Mouse (Mus musculus): ENCODE data around the gene Cldn24. TPM values are rescaled to one million over a fixed set of nuclear protein-coding genes. Genes with fewer than 3 reads are reported as not detected.
"Not testable (repeated sequence)": the region's sequence is repeated elsewhere in the genome, so short reads cannot be mapped to it uniquely, and the experiment has no call there.

Cldn24 gene
- polyA plus RNA-seq, 1 experiment: not detected

DNA sequence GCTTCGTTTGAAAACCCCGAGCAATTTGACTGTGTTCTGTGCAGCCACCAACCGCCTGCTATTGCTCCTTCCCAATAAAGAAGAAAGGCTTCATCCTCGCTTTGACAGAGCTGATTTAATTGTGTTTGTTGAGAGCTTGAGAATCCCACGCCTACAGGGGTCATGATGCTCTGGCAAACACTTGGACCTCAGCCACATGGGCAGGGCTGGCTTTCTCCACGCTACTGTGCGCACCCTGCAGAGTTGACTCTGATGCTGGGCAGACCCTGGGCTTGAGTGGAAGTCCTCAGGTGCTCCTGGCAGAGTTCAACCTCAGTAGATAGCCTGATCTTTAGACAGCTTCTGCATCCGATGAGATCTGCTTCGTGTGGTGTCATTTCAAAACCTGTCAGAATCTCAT, 30.0 kb upstream of the Cldn24 start:
- no peak overlapping the region for H3K27ac ChIP-seq (ENCODE audit: insufficient read depth, low read length)
- no peak for TF ChIP-seq CTCF (IDR thresholded peaks at IDR 0.05; ENCODE audit: extremely low read depth, insufficient read depth, low read length)
- TF ChIP-seq POLR2A (IDR thresholded peaks at IDR 0.05; ENCODE audit: extremely low read depth, insufficient read depth, low read length): no peak
- H3K4me3 ChIP-seq (ENCODE audit: insufficient read depth, low read length): no peak overlapping the region
- H3K4me1 ChIP-seq (ENCODE audit: control insufficient read depth, insufficient read depth, low read length): no peaks in the 10 kb centered on the region

DNA sequence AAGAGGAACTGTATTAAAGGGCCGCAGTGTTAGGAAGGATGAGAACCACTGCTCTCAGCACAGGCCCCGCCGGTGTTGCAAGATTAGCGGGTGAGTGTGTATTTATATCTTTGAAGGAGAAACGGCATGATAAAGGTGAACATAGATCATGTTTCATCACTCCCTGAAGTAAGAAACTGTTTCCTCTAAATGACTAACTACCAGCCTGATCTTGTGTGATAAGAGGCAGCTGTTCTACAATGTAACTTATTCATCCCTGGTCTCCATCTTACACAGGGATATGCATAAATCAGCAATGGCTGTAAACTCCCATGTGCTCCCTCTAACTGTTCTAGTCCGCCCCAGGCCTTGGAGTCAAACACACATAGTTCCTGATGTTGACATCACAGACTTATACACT, 22.5 kb upstream of the Cldn24 start:
- Histone ChIP-seq H3K27ac (ENCODE audit: insufficient read depth, low read length) (no peak overlapping the region), H3K4me1 (ENCODE audit: control insufficient read depth, insufficient read depth, low read length) (no peaks in the 10 kb centered on the region; the same call in 1 of the 2 replicates), H3K4me3 (ENCODE audit: insufficient read depth, low read length) (no peak overlapping the region)
- TF ChIP-seq CTCF (IDR thresholded peaks at IDR 0.05; ENCODE audit: extremely low read depth, insufficient read depth, low read length): no peak
- no peak for TF ChIP-seq POLR2A (IDR thresholded peaks at IDR 0.05; ENCODE audit: extremely low read depth, insufficient read depth, low read length)

DNA sequence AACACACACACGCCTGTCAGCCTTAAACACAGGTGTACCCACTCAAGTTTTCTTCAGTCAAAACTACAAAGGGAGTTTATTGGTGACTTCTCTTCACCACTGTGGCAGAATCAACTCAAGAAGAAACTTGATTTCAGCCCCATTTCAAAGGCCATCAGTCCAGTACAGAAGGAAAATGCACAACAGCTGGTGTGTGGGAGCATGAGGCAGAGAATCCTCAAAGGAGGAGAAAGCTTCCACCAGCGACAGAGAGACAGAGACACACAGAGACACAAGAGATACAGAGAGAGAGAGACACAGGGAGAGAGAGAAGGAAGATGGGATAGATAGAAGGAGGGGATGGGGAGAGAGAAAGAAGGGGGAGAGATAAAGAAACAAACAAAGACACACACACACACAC, 19.6 kb upstream of the Cldn24 start:
- TF ChIP-seq POLR2A (IDR thresholded peaks at IDR 0.05; ENCODE audit: extremely low read depth, insufficient read depth, low read length): no peak
- no peak for TF ChIP-seq CTCF (IDR thresholded peaks at IDR 0.05; ENCODE audit: extremely low read depth, insufficient read depth, low read length)
- Histone ChIP-seq H3K4me3 (ENCODE audit: insufficient read depth, low read length) (no peak overlapping the region), H3K27ac (ENCODE audit: insufficient read depth, low read length) (no peak overlapping the region), H3K4me1 (ENCODE audit: control insufficient read depth, insufficient read depth, low read length) (no peaks in the 10 kb centered on the region; the same call in 1 of the 2 replicates)

- no peak overlapping the region for H3K4me3 ChIP-seq (ENCODE audit: insufficient read depth, low read length)
- TF ChIP-seq POLR2A (IDR thresholded peaks at IDR 0.05; ENCODE audit: extremely low read depth, insufficient read depth, low read length) (no peak), CTCF (IDR thresholded peaks at IDR 0.05; ENCODE audit: extremely low read depth, insufficient read depth, low read length) (no peak)
Observed at GRCm38 (mm10) chr8:47804262-47804661, 17.7 kb upstream of the Cldn24 start.

DNA sequence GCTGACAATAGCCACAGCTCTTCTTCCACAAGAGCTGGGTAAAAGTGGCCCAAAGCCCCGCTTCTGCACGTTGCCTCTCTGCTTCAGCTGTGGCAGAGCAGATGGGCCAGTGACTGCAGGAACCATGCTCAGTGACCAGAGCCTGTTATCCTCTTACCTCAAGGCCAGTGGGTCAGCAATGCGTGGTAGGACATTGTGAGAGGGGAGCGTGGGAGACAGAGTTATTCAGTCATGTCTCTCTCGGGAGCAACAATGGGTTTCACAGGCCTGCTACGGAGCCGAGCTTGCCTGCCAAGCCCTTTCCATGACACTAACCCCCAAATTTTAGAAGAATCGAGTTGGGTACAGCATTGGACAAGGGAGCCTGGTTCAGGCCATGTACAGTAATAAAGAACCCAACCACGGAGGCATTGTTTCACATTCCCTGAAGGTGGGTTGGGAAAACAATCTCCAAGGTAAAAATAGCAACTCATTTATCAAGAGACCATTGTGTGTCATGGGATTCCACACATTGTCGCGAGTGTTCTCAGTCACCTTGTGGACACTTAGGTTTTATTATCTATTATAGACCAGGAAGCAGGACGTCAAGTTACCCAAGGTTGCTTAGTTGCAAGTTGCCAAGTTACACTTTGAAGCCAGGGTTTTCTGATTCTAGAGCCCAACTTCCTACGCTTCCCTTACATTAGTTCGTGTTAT, 11.8 kb upstream of the Cldn24 start:
- Histone ChIP-seq H3K4me3 (ENCODE audit: insufficient read depth, low read length) (no peak overlapping the region), H3K4me1 (ENCODE audit: control insufficient read depth, insufficient read depth, low read length) (no peaks in the 10 kb centered on the region), H3K27ac (ENCODE audit: insufficient read depth, low read length) (no peak overlapping the region)
- TF ChIP-seq POLR2A (IDR thresholded peaks at IDR 0.05; ENCODE audit: extremely low read depth, insufficient read depth, low read length) (no peak), CTCF (IDR thresholded peaks at IDR 0.05; ENCODE audit: extremely low read depth, insufficient read depth, low read length) (no peak)

More at GRCm38 (mm10) chr8:47804262-47804661, 17.7 kb upstream of the Cldn24 start:
- no peaks in the 10 kb centered on the region; the same call in 1 of the 2 replicates for H3K4me1 ChIP-seq (ENCODE audit: control insufficient read depth, insufficient read depth, low read length)
- no peak overlapping the region for H3K27ac ChIP-seq (ENCODE audit: insufficient read depth, low read length)

GRCm38 (mm10) chr8:47810666-47811015, 11.3 kb upstream of the Cldn24 start:
- TF ChIP-seq POLR2A (IDR thresholded peaks at IDR 0.05; ENCODE audit: extremely low read depth, insufficient read depth, low read length) (no peak), CTCF (IDR thresholded peaks at IDR 0.05; ENCODE audit: extremely low read depth, insufficient read depth, low read length) (no peak)
- H3K27ac ChIP-seq (ENCODE audit: insufficient read depth, low read length): no peak overlapping the region
- no peak overlapping the region for H3K4me3 ChIP-seq (ENCODE audit: insufficient read depth, low read length)
- H3K4me1 ChIP-seq (ENCODE audit: control insufficient read depth, insufficient read depth, low read length): no peaks in the 10 kb centered on the region

DNA sequence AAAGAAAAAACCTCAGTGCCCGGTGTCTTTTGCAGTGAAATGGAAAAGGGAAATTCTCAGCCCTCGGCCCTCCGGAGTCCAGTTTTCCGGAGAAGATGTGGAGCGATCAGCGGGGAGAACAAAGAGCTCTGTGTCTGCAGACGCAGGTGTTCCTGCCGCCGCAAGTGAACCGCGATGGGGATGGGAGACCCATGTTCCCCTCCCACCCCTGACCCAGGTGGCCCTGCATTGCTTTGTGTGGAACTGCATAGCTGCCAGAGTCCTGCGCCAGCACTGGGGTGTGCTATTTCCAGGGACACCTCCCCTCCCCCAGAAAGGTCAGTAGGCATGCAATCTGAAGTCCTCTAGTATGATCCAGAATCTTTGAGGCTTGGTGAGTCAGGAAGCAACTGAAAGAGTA, 10.7 kb upstream of the Cldn24 start:
- H3K4me3 ChIP-seq (ENCODE audit: insufficient read depth, low read length): no peak overlapping the region
- no peak overlapping the region for H3K27ac ChIP-seq (ENCODE audit: insufficient read depth, low read length)
- TF ChIP-seq CTCF (IDR thresholded peaks at IDR 0.05; ENCODE audit: extremely low read depth, insufficient read depth, low read length): no peak
- TF ChIP-seq POLR2A (IDR thresholded peaks at IDR 0.05; ENCODE audit: extremely low read depth, insufficient read depth, low read length): no peak
- H3K4me1 ChIP-seq (ENCODE audit: control insufficient read depth, insufficient read depth, low read length): no peaks in the 10 kb centered on the region

DNA sequence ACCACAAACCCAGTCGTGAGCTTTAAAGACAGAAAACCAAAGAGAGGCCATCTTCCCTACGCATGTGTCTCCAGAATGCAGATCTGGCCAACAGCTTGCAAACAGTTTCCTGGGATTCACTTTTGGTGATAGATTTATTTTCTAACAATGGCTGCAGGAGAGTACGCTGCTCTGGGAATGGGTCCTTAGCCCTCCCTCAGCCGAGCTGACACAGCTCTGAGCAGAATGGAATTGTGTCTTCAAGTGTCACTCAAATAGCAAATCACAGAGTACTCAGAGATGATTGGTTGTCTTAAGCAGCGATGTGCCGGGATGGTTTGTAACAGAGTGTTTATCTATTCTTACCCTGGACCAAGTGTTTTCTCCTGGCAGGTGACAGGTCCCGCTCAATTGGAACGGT, 2.9 kb upstream of the Cldn24 start:
- no peak overlapping the region for H3K27ac ChIP-seq (ENCODE audit: insufficient read depth, low read length)
- H3K4me3 ChIP-seq (ENCODE audit: insufficient read depth, low read length): no peak overlapping the region
- TF ChIP-seq CTCF (IDR thresholded peaks at IDR 0.05; ENCODE audit: extremely low read depth, insufficient read depth, low read length) (no peak), POLR2A (IDR thresholded peaks at IDR 0.05; ENCODE audit: extremely low read depth, insufficient read depth, low read length) (no peak)
- no peaks in the 10 kb centered on the region for H3K4me1 ChIP-seq (ENCODE audit: control insufficient read depth, insufficient read depth, low read length)

DNA sequence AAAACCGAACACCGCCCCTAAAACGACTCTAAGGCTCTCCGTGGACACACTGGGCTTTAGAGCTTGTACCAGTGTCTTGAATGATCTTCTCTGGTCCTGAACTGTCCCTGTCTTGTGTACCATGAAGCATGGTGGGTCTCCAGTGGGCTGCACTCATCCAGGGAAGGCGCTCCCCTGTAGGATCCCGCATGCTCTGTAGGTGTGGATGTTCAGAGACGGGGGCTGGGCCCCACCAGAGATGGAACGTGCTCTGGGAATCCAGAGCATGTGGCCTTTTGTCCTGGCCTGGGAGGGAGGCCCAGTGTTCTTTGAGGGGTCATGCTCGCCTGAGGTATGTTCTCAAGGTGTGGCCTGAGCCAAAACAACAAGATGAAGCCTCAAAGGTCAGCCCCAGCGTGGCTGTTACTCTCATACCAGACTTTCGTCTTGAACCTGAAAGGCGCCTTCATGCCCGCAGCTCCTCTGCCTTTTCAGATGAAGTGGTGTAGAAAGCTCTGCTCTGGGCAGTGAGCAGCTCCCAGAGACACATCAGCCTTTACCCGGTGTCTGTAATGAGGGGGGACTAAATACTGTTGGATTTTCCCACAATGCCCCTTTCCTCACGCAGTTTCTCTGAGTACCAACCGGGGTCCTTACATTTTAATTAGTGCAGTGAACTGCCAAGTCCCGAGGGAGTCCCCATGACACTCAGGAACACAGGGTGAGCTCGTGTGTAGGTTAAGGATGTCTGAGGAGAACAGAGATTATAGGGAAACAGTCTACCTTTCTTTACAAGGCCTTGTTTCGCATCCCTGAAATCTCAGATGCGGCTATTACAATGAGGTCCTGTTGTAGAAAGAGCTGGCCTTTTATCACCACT, 800 bp upstream of the Cldn24 start:
- Histone ChIP-seq H3K27ac (ENCODE audit: insufficient read depth, low read length) (no peak overlapping the region), H3K4me3 (ENCODE audit: insufficient read depth, low read length) (no peak overlapping the region), H3K4me1 (ENCODE audit: control insufficient read depth, insufficient read depth, low read length) (no peaks in the 10 kb centered on the region)
- TF ChIP-seq POLR2A (IDR thresholded peaks at IDR 0.05; ENCODE audit: extremely low read depth, insufficient read depth, low read length) (no peak), CTCF (IDR thresholded peaks at IDR 0.05; ENCODE audit: extremely low read depth, insufficient read depth, low read length) (no peak)

GRCm38 (mm10) chr8:47822541-47822940, 598 bp downstream of the Cldn24 start:
- not testable (repeated sequence) for H3K27ac ChIP-seq (ENCODE audit: insufficient read depth, low read length); H3K4me1 ChIP-seq (ENCODE audit: control insufficient read depth, insufficient read depth, low read length); H3K4me3 ChIP-seq (ENCODE audit: insufficient read depth, low read length)
